Mouse (Mus musculus) erythroblast, embryonic 14.5 days (primary cell): ENCODE results near the gene BC017158.

Experiments
- GATA1 ChIP-seq: IDR thresholded peaks from 2 replicates; pipeline ENCODE4 v1.6.1; 2012; ENCODE audit warnings: low read length, inconsistent platforms, mixed read lengths
- TAL1 ChIP-seq: IDR thresholded peaks from 3 replicates; pipeline ENCODE4 v1.6.1; 2012; ENCODE audit warnings: low read length, inconsistent platforms, mixed read lengths

GRCm38 (mm10) chr7:128285060-128285459 is 12.9 kb downstream of the BC017158 start:
- TF ChIP-seq GATA1, result no peak
- no peak for TF ChIP-seq TAL1
